Mouse (Mus musculus): ENCODE results near the gene Gm49361. TPM values are rescaled to one million over a fixed set of nuclear protein-coding genes. Genes with fewer than 3 reads are reported as not detected.

The Gm49361 gene
- total RNA-seq (2023): not detected

GRCm38 (mm10) chr14:57746001-57746771 lies at the start of gene Gm49361:
Gene Gm49361, minus strand, starts transcription at chr14:57746103.

GRCm38 (mm10) chr14:57758237-57758636 lies 12.3 kb upstream of the Gm49361 start, which contains the start of gene Lats2:
Gene Lats2, minus strand, starts transcription at chr14:57758388.

GRCm38 (mm10) chr14:57664822-57665627 lies 80.9 kb downstream of the Gm49361 start, which contains the start of gene Xpo4:
Gene Xpo4, minus strand, starts transcription at chr14:57665430.

Other genes starting within 250 kb of the Gm49361 start
- gene Il17d, start 221.3 kb downstream of the Gm49361 start, total RNA-seq (2023): not detected
- gene Eef1akmt1, start 174.5 kb downstream of the Gm49361 start, total RNA-seq (2023): 14.3 TPM
- gene Xpo4, start 80.7 kb downstream of the Gm49361 start, total RNA-seq (2023): 38.0 TPM
- gene Lats2, start 12.3 kb upstream of the Gm49361 start, total RNA-seq (2023): 57.2 TPM
- 71.8 TPM for gene Sap18, start 52.1 kb upstream of the Gm49361 start, total RNA-seq (2023)
- 1.6 TPM for gene Ska3, start 80.1 kb upstream of the Gm49361 start, total RNA-seq (2023)
- 51.4 TPM for gene Mrpl57, start 80.1 kb upstream of the Gm49361 start, total RNA-seq (2023)
- 73.3 TPM for gene Zdhhc20, start 144.2 kb upstream of the Gm49361 start, total RNA-seq (2023)